Mouse (Mus musculus): ENCODE measurements around the gene Mybpc2.

DNA sequence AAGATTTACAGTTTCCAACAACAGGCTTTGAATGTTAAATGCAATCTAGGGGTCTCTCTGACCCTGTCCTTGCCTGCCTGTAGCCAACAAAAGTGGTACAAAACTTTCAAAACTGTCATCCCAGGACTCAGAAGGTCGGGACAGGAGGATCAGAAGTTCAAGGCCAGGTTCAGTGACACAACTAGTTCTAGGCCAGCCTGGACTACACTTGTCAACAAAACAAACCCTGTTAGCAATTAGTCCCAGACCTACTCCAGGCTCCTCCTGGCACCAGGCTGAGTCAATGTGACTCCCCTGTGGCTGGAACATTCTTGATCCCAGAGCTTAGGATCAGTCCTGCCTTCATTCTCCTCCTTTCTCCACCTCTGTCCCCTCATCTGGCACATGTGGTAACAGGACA is 25.5 kb downstream of the Mybpc2 start:
- no peak for TF ChIP-seq USF1 (IDR thresholded peaks at IDR 0.05; ENCODE audit: low read depth, low read length)
- TF ChIP-seq EP300 (IDR thresholded peaks at IDR 0.05; ENCODE audit: low read length) = no peak
- no peak for TF ChIP-seq CTCF (conservative IDR thresholded peaks at IDR 0.05 in 1 of 2, IDR thresholded peaks at IDR 0.05 in 1 of 2; ENCODE audit: low read depth in 2 of 2, low read length in 2 of 2)
- no peak for TF ChIP-seq RCOR1 (conservative IDR thresholded peaks at IDR 0.05; ENCODE audit: low read depth, low read length)
- TF ChIP-seq ETS1 (conservative IDR thresholded peaks at IDR 0.05; ENCODE audit: low read depth, low read length) = no peak
- TF ChIP-seq POLR2A (IDR thresholded peaks at IDR 0.05; ENCODE audit: low read depth, low read length) = no peak
- TF ChIP-seq CHD2 (IDR thresholded peaks at IDR 0.05; ENCODE audit: low read length) = no peak
- no peak for TF ChIP-seq IRF4 (IDR thresholded peaks at IDR 0.05; ENCODE audit: low read depth, low read length)
- TF ChIP-seq NRF1 (IDR thresholded peaks at IDR 0.05; ENCODE audit: low read depth, low read length) = no peak
- TF ChIP-seq POLR2AphosphoS2 (IDR thresholded peaks at IDR 0.05; ENCODE audit: low read depth, low read length) = no peak
- no peak for TF ChIP-seq UBTF (IDR thresholded peaks at IDR 0.05; ENCODE audit: low read depth, low read length)
